Mouse (Mus musculus) hindbrain, postnatal 0 days (tissue): ENCODE results near the gene Ethe1. TPM values are rescaled to one million over a fixed set of nuclear protein-coding genes. Genes with fewer than 3 reads are reported as not detected.

Source experiments
- ATAC-seq: fragments of 200-750 bp; cut with Nextera tagmentation; 2 replicates; pipeline ENCODE4 v1.8.0; 2017; ENCODE audit warnings: mild to moderate bottlenecking, moderate TSS enrichment, moderate library complexity
- DNase-seq: peaks from one replicate; pipeline ENCODE4 v3.0.0-alpha.2; 2015; ENCODE audit warnings: low spot score
- H3K27ac ChIP-seq: fragments of 300-500 bp; sonication (generic); 2 replicates; pipeline ENCODE4 v1.5.1; 2014; ENCODE audit warnings: mild to moderate bottlenecking
- H3K27me3 ChIP-seq: fragments of 300-500 bp; sonication (generic); 2 replicates; pipeline ENCODE4 v1.6.1; 2014; ENCODE audit warnings: low read length, mixed read lengths; ENCODE audit not compliant: insufficient read depth
- H3K36me3 ChIP-seq: fragments of 300-500 bp; sonication (generic); 2 replicates; pipeline ENCODE4 v1.6.1; 2014; ENCODE audit warnings: low read length, mixed read lengths; ENCODE audit not compliant: insufficient read depth
- H3K4me1 ChIP-seq: fragments of 300-500 bp; sonication (generic); 2 replicates; pipeline ENCODE4 v1.6.1; 2014; ENCODE audit warnings: antibody characterized with exemption, low read length, mixed read lengths; ENCODE audit not compliant: insufficient read depth
- H3K4me2 ChIP-seq: fragments of 300-500 bp; sonication (generic); 2 replicates; pipeline ENCODE4 v1.6.1; 2014; ENCODE audit warnings: low read depth, mild to moderate bottlenecking, low read length, moderate library complexity, mixed read lengths
- H3K4me3 ChIP-seq: fragments of 300-500 bp; sonication (generic); 2 replicates; pipeline ENCODE4 v1.5.1; 2014; ENCODE audit warnings: low read length
- H3K9ac ChIP-seq: fragments of 300-500 bp; sonication (generic); replicated peaks from 2 replicates; pipeline ENCODE4 v1.6.1; 2014; ENCODE audit warnings: mild to moderate bottlenecking, low read length, moderate library complexity, mixed read lengths
- H3K9me3 ChIP-seq: fragments of 300-500 bp; sonication (generic); 2 replicates; pipeline ENCODE4 v1.6.1; 2016; ENCODE audit warnings: low read length, mixed read lengths
- CTCF ChIP-seq: IDR thresholded peaks from 2 replicates; pipeline ENCODE4 v1.5.1; 2016; ENCODE audit warnings: antibody characterized with exemption, control low read depth, low read depth
- WGBS: fragments of 180-500 bp; shearing (Covaris S2); extraction: QIAGEN DNeasy Blood & Tissue Kit; methylation state at CpG from one replicate; pipeline ENCODE4 v1.1.7; 2014; 5-methylcytosine and 5-hydroxymethylcytosine counted together
- polyA plus RNA-seq: library from polyadenylated mRNA; unstranded; fragments of >200 nt; fragmentation: Nextera tagmentation; extraction: Ambion mirVana; gene quantifications from 2 replicates; pipeline ENCODE4 v1.2.1, GENCODE M21; 2015
- total RNA-seq: library from RNA; depleted of rRNA; stranded (reverse); fragments of >200 nt; gene quantifications from 2 replicates; pipeline ENCODE4 v1.2.3, GENCODE M21; 2014; rRNA removed

The Ethe1 gene
- total and polyA plus RNA-seq, 2 experiments from 2014 or later, result 25.3 to 43.8 TPM

DNA sequence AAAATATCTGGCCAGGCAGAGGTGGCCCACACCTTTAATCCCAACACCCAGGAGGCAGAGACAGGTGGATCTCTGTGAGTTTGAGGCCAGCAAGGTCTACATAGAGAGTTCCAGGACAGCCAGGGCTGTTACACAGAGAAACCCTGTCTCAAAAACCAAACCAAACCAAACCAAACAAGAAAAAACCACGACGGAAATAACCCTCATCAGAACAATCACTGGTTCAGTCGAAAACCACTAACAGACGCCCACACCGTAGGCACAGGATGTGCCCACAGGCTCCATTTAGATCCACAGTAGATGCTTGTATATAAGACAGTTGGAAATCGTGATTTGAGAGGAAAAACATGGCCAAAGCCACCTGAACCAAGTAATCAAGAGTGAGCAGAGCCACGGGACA is 57.7 kb downstream of the Ethe1 start:
- 72% methylated on average over 7 of the region's 7 CpGs for WGBS
- no peaks in the 10 kb centered on the region for H3K4me1 ChIP-seq
- no peak overlapping the region for H3K4me2 ChIP-seq
- no peaks in the 10 kb centered on the region; the same call in 1 of the 2 replicates for H3K27me3 ChIP-seq
- H3K9ac ChIP-seq, result no peak overlapping the region
- ATAC-seq (no peak), DNase-seq (no peak)
- no peak overlapping the region for H3K27ac ChIP-seq
- no peaks in the 10 kb centered on the region for H3K9me3 ChIP-seq
- no peak overlapping the region for H3K4me3 ChIP-seq
- TF ChIP-seq CTCF, result no peak
- no peaks in the 10 kb centered on the region for H3K36me3 ChIP-seq

DNA sequence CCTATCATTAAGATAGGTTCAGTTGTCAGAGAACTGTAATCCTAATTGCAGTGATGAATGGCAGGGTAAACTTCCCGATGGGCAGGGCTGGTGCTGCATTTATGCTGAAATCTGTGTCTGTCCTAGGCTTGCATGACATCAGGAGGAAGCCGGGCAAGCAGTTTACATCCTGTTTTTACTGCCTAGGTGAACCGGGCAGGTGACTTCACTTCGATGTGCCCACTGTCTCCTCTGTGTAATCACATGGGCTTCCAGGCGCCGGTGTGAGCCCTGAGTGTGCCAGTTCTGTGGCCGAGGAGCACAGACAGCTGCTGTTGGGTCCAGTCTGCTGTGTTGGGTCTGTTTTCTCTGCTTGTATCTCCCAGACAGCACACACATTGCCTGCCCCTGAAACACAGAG is 59.1 kb downstream of the Ethe1 start:
- no peak for TF ChIP-seq CTCF
- Histone ChIP-seq H3K4me1 (no peaks in the 10 kb centered on the region), H3K27ac (no peak overlapping the region), H3K36me3 (no peaks in the 10 kb centered on the region), H3K9ac (no peak overlapping the region), H3K9me3 (no peaks in the 10 kb centered on the region), H3K4me3 (no peak overlapping the region), H3K27me3 (no peaks in the 10 kb centered on the region; the same call in 1 of the 2 replicates), H3K4me2 (no peak overlapping the region)
- no peak for ATAC-seq
- no peak for DNase-seq
- 74% methylated on average over 7 of the region's 7 CpGs for WGBS

DNA sequence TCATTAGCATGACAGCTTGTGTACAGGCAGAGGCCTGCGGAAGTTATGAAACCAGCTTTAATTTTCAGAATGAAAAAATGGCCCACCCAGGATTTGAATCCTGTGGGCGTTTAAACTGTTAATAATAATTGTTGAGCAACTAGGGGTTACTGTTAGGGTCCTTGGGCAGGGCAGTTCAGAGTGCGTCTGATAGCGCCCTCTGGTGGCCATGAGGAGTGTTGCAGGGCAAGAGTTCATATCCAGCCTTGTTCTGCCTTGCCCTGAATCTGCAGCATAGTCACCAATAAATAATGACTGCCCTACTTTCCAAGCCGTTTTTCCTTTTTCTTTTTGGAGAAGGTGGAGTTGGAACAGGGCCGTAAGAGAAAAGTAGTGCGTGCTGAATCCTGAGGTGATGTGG is 66.3 kb downstream of the Ethe1 start:
- no peaks in the 10 kb centered on the region for H3K36me3 ChIP-seq
- no peak overlapping the region for H3K4me3 ChIP-seq
- H3K9me3 ChIP-seq, result no peaks in the 10 kb centered on the region
- no peaks in the 10 kb centered on the region for H3K4me1 ChIP-seq
- TF ChIP-seq CTCF, result peak; percentile 82
- no peak overlapping the region for H3K4me2 ChIP-seq
- H3K27me3 ChIP-seq, result no peaks in the 10 kb centered on the region
- no peak overlapping the region for H3K9ac ChIP-seq
- H3K27ac ChIP-seq, result no peak overlapping the region
- peak; percentile 36 for DNase-seq
- ATAC-seq, result no peak
- 26% methylated on average over 7 of the region's 7 CpGs for WGBS

Other genes starting within 250 kb of the Ethe1 start
- not detected in 2 replicates for gene Lypd5, start 238.3 kb upstream of the Ethe1 start, total RNA-seq
- 0.13 TPM in 1 of 2 replicates, not detected in the other for gene Lypd5, start 238.3 kb upstream of the Ethe1 start, polyA plus RNA-seq
- gene Kcnn4, start 217.3 kb upstream of the Ethe1 start, total RNA-seq, result 1.1 and 3.9 TPM in 2 replicates
- gene Kcnn4, start 217.3 kb upstream of the Ethe1 start, polyA plus RNA-seq, result 1.2 and 1.9 TPM in 2 replicates
- gene Smg9, start 187.9 kb upstream of the Ethe1 start, total RNA-seq, result 34.5 and 52.3 TPM in 2 replicates
- 27.4 and 29.7 TPM in 2 replicates for gene Smg9, start 187.9 kb upstream of the Ethe1 start, polyA plus RNA-seq
- not detected in 2 replicates for gene Irgc1, start 135.2 kb upstream of the Ethe1 start, total RNA-seq
- gene Irgc1, start 135.2 kb upstream of the Ethe1 start, polyA plus RNA-seq, result not detected in 2 replicates
- gene Plaur, start 125.1 kb upstream of the Ethe1 start, total RNA-seq, result 3.0 and 4.8 TPM in 2 replicates
- gene Plaur, start 125.1 kb upstream of the Ethe1 start, polyA plus RNA-seq, result 1.3 and 1.4 TPM in 2 replicates
- 423 and 447 TPM in 2 replicates for gene Cadm4, start 105.5 kb upstream of the Ethe1 start, total RNA-seq
- 97.9 and 101 TPM in 2 replicates for gene Cadm4, start 105.5 kb upstream of the Ethe1 start, polyA plus RNA-seq
- 138 and 152 TPM in 2 replicates for gene Zfp428, start 80.5 kb upstream of the Ethe1 start, total RNA-seq
- 219 and 222 TPM in 2 replicates for gene Zfp428, start 80.5 kb upstream of the Ethe1 start, polyA plus RNA-seq
- not detected in 2 replicates for gene AC161166.1, start 75.1 kb upstream of the Ethe1 start, total RNA-seq
- gene AC161166.1, start 75.1 kb upstream of the Ethe1 start, polyA plus RNA-seq, result 0.19 and 0.55 TPM in 2 replicates
- gene Irgq, start 56.9 kb upstream of the Ethe1 start, total RNA-seq, result 103 and 107 TPM in 2 replicates
- gene Irgq, start 56.9 kb upstream of the Ethe1 start, polyA plus RNA-seq, result 16.9 and 20.0 TPM in 2 replicates
- not detected in 2 replicates for gene Pinlyp, start 41.4 kb upstream of the Ethe1 start, total RNA-seq
- gene Pinlyp, start 41.4 kb upstream of the Ethe1 start, polyA plus RNA-seq, result not detected in 2 replicates
- gene Xrcc1, start 41.3 kb upstream of the Ethe1 start, total RNA-seq, result 36.7 and 50.8 TPM in 2 replicates
- gene Xrcc1, start 41.3 kb upstream of the Ethe1 start, polyA plus RNA-seq, result 44.0 and 45.1 TPM in 2 replicates
- gene Zfp575, start 98 bp downstream of the Ethe1 start, total RNA-seq, result 1.0 and 1.2 TPM in 2 replicates
- 20.3 and 21.0 TPM in 2 replicates for gene Zfp575, start 98 bp downstream of the Ethe1 start, polyA plus RNA-seq
- 0.11 and 0.73 TPM in 2 replicates for gene Phldb3, start 23.2 kb downstream of the Ethe1 start, total RNA-seq
- not detected in 2 replicates for gene Phldb3, start 23.2 kb downstream of the Ethe1 start, polyA plus RNA-seq
- gene Lypd3, start 49.0 kb downstream of the Ethe1 start, total RNA-seq, result 1.3 and 1.4 TPM in 2 replicates
- gene Lypd3, start 49.0 kb downstream of the Ethe1 start, polyA plus RNA-seq, result 1.2 and 1.3 TPM in 2 replicates
- not detected in 2 replicates for gene Tex101, start 89.1 kb downstream of the Ethe1 start, total RNA-seq
- not detected in 2 replicates for gene Tex101, start 89.1 kb downstream of the Ethe1 start, polyA plus RNA-seq
- not detected in 2 replicates for gene BC049730, start 121.7 kb downstream of the Ethe1 start, total RNA-seq
- not detected in 2 replicates for gene BC049730, start 121.7 kb downstream of the Ethe1 start, polyA plus RNA-seq
- not detected in 2 replicates for gene Gm4763, start 139.4 kb downstream of the Ethe1 start, total RNA-seq
- not detected in 2 replicates for gene Gm4763, start 139.4 kb downstream of the Ethe1 start, polyA plus RNA-seq
- 2.2 and 2.8 TPM in 2 replicates for gene Cd177, start 172.8 kb downstream of the Ethe1 start, total RNA-seq
- gene Cd177, start 172.8 kb downstream of the Ethe1 start, polyA plus RNA-seq, result 0.38 and 0.55 TPM in 2 replicates
- not detected in 2 replicates for gene Ceacam10, start 189.7 kb downstream of the Ethe1 start, total RNA-seq
- gene Ceacam10, start 189.7 kb downstream of the Ethe1 start, polyA plus RNA-seq, result 0.63 and 0.80 TPM in 2 replicates